Mouse (Mus musculus) embryonic facial prominence, embryonic 13.5 days (tissue): ENCODE results near the gene Nol4l. TPM values are rescaled to one million over a fixed set of nuclear protein-coding genes. Genes with fewer than 3 reads are reported as not detected.
A peak's percentile ranks its signal among the peaks of the same experiment; 100 is the strongest.

Source experiments
- ATAC-seq: fragments of 200-750 bp; cut with Nextera tagmentation; 2 replicates; pipeline ENCODE4 v1.8.0; 2017; ENCODE audit warnings: low read depth; ENCODE audit not compliant: insufficient number of reproducible peaks, insufficient read depth, low FRiP score, low TSS enrichment
- H3K27ac ChIP-seq: fragments of 300-500 bp; sonication (generic); 2 replicates; pipeline ENCODE4 v1.5.1; 2015; ENCODE audit warnings: moderate library complexity, mild to moderate bottlenecking, inconsistent platforms
- H3K27me3 ChIP-seq: fragments of 300-500 bp; sonication (generic); 2 replicates; pipeline ENCODE4 v1.6.1; 2015; ENCODE audit warnings: mild to moderate bottlenecking, inconsistent platforms
- H3K36me3 ChIP-seq: fragments of 300-500 bp; sonication (generic); 2 replicates; pipeline ENCODE4 v1.6.1; 2015; ENCODE audit warnings: mild to moderate bottlenecking, inconsistent platforms
- H3K4me1 ChIP-seq: fragments of 300-500 bp; sonication (generic); 2 replicates; pipeline ENCODE4 v1.6.1; 2015; ENCODE audit warnings: inconsistent platforms
- H3K4me2 ChIP-seq: fragments of 300-500 bp; sonication (generic); 2 replicates; pipeline ENCODE4 v1.6.1; 2015; ENCODE audit warnings: moderate library complexity, mild to moderate bottlenecking, inconsistent platforms
- H3K4me3 ChIP-seq: fragments of 300-500 bp; sonication (generic); 2 replicates; pipeline ENCODE4 v1.5.1; 2015; ENCODE audit warnings: mild to moderate bottlenecking, inconsistent platforms
- H3K9ac ChIP-seq: fragments of 300-500 bp; sonication (generic); 2 replicates; pipeline ENCODE4 v1.6.1; 2015; ENCODE audit warnings: mild to moderate bottlenecking, inconsistent platforms
- H3K9me3 ChIP-seq: fragments of 300-500 bp; sonication (generic); 2 replicates; pipeline ENCODE4 v1.6.1; 2016; ENCODE audit warnings: inconsistent platforms
- WGBS: fragments of 180-500 bp; shearing (Covaris S2); methylation state at CpG from one replicate; pipeline ENCODE4 v1.1.7; 2015; ENCODE audit warnings: mixed read lengths; 5-methylcytosine and 5-hydroxymethylcytosine counted together
- polyA plus RNA-seq: library from polyadenylated mRNA; unstranded; fragments of >200 nt; fragmentation: Nextera tagmentation; extraction: Ambion mirVana; gene quantifications from 2 replicates; pipeline ENCODE4 v1.2.1, GENCODE M21; 2015

Gene Nol4l
- polyA plus RNA-seq, 1 experiment from 2014 or later = 12.4 TPM

DNA sequence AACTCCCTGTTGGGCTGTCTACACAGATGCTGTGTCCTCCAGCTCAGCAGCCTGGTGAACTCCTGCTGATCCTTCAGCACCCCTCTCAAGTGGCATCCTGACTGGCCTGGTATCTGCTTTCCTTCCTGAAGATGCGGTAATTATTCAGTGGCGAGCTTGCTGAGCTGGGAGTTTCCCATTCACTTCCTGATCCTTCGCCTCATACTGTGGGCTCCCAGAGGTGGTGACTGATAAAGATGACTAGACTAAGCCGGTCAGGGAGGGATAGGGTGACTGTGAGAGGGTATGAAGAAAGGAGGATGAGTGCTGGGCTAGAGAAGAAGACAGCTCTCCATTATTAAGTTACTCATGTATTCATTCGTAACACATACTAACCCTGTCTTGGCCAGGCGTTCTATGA is 28.7 kb upstream of the Nol4l start:
- no peaks in the 10 kb centered on the region for H3K9me3 ChIP-seq
- no peak overlapping the region for H3K4me2 ChIP-seq
- H3K27me3 ChIP-seq = peaks cover 20% of the 10 kb centered on the region
- no peak overlapping the region for H3K27ac ChIP-seq
- no peak for ATAC-seq
- H3K4me3 ChIP-seq = no peak overlapping the region
- H3K9ac ChIP-seq = no peak overlapping the region
- peaks cover 17% of the 10 kb centered on the region for H3K4me1 ChIP-seq
- H3K36me3 ChIP-seq = no peaks in the 10 kb centered on the region
- 55% methylated on average over 6 of the region's 6 CpGs for WGBS

DNA sequence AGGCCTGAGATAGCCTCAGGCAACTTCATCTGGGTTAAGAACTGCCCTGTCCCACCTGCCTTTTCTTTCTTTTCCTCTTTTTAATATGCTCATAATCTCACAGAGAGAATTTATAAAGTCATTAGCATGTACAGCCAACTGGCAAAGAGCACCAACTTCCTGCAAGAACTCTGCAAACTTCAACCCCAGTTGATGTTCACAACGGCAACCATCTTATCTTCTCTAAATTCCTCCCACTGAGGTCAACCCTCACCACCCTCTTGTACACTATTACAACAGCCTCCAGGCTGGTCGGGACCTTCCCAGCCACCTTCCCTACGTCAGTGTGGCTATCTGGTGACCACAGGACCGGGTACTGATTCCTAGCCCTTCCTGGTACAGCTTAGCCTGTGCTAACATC is 27.5 kb upstream of the Nol4l start:
- no peak overlapping the region for H3K4me2 ChIP-seq
- ATAC-seq = no peak

DNA sequence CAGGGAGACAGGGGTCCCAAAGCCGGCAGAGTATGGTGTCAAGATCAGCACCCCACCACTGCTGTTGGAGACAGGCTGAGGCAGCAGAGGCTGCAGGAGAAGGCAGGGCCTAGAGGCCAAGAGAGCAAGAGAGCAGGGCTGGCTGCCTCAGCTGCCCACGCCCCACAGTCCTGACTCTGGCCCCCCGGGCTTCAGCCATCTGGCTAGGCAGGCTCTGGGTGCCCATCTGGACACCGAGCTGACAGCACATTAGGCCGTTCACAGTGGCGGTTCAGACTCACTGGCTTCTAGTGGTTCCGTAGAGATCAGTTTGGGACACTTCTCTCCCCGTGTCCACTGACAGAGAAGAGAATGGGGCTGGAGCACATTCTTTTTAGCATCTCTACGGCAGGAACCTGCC is 26.4 kb upstream of the Nol4l start:
- Histone ChIP-seq H3K36me3 (no peaks in the 10 kb centered on the region), H3K27me3 (peaks cover 15% of the 10 kb centered on the region), H3K27ac (no peak overlapping the region), H3K9ac (no peak overlapping the region), H3K9me3 (no peaks in the 10 kb centered on the region), H3K4me3 (no peak overlapping the region), H3K4me2 (no peak overlapping the region), H3K4me1 (peaks cover 11% of the 10 kb centered on the region)
- WGBS = 60% methylated on average over 9 of the region's 9 CpGs
- no peak for ATAC-seq

More for the DNA sequence above, 27.5 kb upstream of the Nol4l start:
- H3K4me1 ChIP-seq = peaks cover 17% of the 10 kb centered on the region
- H3K27ac ChIP-seq = no peak overlapping the region
- H3K27me3 ChIP-seq = peaks cover 20% of the 10 kb centered on the region
- H3K9me3 ChIP-seq = no peaks in the 10 kb centered on the region
- no peak overlapping the region for H3K4me3 ChIP-seq
- H3K36me3 ChIP-seq = no peaks in the 10 kb centered on the region
- no peak overlapping the region for H3K9ac ChIP-seq
- 79% methylated on average over 4 of the region's 4 CpGs for WGBS

DNA sequence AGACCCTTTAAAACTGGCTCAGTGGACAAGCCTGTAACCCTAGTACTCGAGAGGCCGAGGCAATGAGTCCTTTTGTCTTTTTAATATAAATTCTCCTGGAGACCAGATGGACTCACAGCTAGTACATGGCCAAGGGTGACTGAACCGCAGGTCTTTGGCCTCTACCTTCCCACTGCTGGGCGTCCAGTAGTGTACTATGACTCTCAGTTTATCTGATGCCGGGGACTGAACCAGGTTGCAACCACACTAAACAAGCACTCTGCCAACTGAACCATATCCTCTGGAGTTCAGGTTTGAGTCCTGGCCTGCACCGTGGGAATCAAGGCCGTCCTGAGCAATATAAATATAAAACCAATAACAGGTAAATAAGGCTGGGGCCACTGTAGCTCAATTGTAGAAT is 24.8 kb upstream of the Nol4l start:
- no peak overlapping the region for H3K9ac ChIP-seq
- H3K36me3 ChIP-seq = no peaks in the 10 kb centered on the region
- WGBS = 85% methylated on average over 7 of the region's 7 CpGs
- ATAC-seq = no peak
- H3K27me3 ChIP-seq = peaks cover 3% of the 10 kb centered on the region
- H3K27ac ChIP-seq = no peak overlapping the region
- no peaks in the 10 kb centered on the region for H3K9me3 ChIP-seq
- no peak overlapping the region for H3K4me3 ChIP-seq
- H3K4me2 ChIP-seq = no peak overlapping the region
- H3K4me1 ChIP-seq = no peaks in the 10 kb centered on the region

DNA sequence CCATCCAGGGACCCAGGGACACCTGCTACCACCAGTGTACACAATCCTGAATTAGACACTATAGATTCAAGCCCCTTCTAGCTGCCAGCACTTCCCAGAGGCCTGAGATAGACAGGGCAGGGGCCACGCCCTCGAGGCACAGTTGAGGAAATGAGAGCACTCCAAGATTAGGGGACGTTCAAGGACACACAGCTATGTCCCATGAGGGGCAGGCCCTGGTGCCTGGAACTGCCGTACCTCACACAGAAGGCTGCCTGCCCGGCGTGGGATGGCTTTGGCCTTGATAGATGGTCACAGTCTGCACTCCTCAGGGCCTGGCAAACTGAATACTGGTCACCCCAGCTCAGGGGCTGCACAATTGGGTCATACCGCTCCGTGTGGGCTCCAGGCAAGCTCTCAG is 19.7 kb upstream of the Nol4l start:
- Histone ChIP-seq H3K36me3 (no peaks in the 10 kb centered on the region), H3K9me3 (no peaks in the 10 kb centered on the region), H3K27ac (no peak overlapping the region), H3K4me3 (no peak overlapping the region), H3K27me3 (no peaks in the 10 kb centered on the region), H3K4me2 (no peak overlapping the region), H3K4me1 (peaks cover 10% of the 10 kb centered on the region), H3K9ac (no peak overlapping the region)
- no peak for ATAC-seq
- whole genome bisulfite sequencing = 76% methylated on average over 8 of the region's 8 CpGs

DNA sequence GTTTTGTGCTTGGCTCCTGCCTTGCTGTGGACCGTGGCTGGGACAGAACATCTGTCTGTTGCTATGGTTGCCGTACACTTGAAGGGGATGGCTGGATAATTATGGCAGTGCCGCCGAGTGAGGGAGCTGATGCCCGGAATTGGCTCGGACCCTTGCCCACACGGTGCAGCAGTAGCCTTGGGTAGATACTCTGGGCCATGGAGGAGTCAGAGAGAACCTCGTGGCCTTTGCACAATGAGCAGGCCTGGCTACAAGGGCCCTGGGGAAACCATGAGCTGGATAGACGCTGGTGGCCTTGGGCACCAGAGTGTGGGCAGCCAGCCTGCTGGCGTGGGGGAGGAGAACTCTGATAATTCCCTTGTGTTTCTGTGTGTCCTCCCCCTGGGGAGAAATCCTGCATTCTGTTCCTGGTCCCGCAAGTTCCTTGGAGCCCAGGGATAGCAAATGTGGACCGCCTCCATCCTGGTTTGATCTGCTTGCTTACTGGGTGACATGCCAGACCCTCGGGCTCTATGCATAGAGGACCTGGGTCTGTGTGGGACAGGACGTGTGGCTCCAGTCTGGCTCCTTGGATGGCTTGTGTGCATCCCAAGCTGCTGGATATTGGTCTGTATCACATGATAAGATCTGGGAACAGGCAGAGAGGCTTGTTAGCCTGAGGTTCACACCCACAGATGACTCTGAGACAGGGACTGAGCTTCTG is 18.6 kb upstream of the Nol4l start:
- Histone ChIP-seq H3K4me3 (no peak overlapping the region), H3K4me1 (peaks cover 10% of the 10 kb centered on the region), H3K27ac (no peak overlapping the region), H3K9ac (0 out of 2 replicates have a peak overlapping the region, but pooled peaks have one; percentile 44), H3K4me2 (0 out of 2 replicates have a peak overlapping the region, but pooled peaks have one; percentile 7), H3K9me3 (no peaks in the 10 kb centered on the region), H3K27me3 (no peaks in the 10 kb centered on the region), H3K36me3 (no peaks in the 10 kb centered on the region)
- WGBS = 21% methylated on average over 14 of the region's 14 CpGs
- no peak for ATAC-seq

DNA sequence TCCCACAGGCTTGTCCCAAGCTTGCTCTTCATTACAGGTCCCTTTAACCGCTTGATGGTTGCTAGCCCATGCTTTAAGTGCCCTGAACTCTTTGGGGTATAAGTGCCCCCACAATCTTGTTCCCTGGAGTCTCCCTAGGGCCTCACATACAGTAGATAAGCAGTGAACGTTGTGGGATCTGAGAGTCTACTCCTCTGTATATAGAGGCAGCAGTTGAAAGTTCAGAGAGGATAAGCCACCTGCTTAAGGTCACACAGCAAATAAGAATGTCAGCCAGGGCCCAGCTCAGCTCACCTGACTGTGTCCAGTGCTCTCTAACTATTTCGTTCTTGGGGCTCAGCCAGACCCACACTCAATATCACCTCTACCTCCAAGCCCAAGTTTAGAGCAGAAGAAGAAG is 17.9 kb upstream of the Nol4l start:
- Histone ChIP-seq H3K4me3 (no peak overlapping the region), H3K27ac (no peak overlapping the region), H3K4me2 (no peak overlapping the region), H3K4me1 (peaks cover 10% of the 10 kb centered on the region), H3K27me3 (no peaks in the 10 kb centered on the region), H3K9me3 (no peaks in the 10 kb centered on the region), H3K9ac (no peak overlapping the region), H3K36me3 (no peaks in the 10 kb centered on the region)
- no peak for ATAC-seq
- WGBS = 76% methylated on average over 3 of the region's 3 CpGs

DNA sequence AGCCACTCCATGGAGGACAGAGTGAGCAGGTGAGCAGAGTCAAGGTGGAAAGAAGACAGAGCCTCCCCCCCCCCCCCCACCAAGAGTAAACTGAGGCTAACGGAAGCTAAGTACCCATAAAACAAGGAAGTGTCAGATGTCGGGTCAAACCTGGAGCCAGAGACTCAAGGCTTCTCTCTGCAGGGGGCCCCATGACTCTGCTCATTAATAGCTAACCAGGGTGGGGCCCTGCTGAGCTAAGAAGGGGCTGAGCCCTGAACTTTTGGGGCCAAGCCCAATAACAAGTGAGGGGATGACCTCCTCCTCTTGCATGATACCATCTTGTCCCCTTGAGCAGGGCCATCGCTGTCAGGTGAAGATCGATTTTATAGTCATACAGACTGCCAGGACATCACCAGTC is 17.2 kb upstream of the Nol4l start:
- Histone ChIP-seq H3K9me3 (no peaks in the 10 kb centered on the region), H3K4me1 (peaks cover 10% of the 10 kb centered on the region), H3K36me3 (no peaks in the 10 kb centered on the region), H3K9ac (no peak overlapping the region), H3K4me2 (no peak overlapping the region), H3K27ac (no peak overlapping the region), H3K4me3 (no peak overlapping the region), H3K27me3 (no peaks in the 10 kb centered on the region)
- no peak for ATAC-seq
- WGBS = 60% methylated on average over 4 of the region's 4 CpGs

DNA sequence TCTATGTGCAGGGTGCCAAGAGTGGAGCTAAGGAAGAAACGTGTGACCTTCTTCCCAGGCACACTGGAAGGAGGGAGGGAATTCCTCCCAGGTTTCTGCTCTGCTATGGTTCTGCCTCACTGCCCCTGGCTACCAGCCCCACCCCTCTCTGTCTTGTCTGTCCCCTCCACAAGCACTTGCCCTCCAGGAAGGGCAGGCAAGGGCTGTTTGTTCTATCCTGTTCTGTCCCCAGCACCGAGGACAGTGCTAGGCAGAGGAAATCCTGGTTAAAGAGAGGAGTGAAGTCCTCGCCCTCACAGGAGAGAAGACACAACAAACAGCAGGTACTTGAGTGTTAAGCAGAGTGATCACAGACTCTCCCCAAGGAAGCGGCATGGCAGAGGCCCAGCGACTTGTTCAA is 16.7 kb upstream of the Nol4l start:
- Histone ChIP-seq H3K27ac (no peak overlapping the region), H3K27me3 (no peaks in the 10 kb centered on the region), H3K4me3 (no peak overlapping the region), H3K4me1 (peaks cover 10% of the 10 kb centered on the region), H3K9ac (no peak overlapping the region), H3K9me3 (no peaks in the 10 kb centered on the region), H3K36me3 (no peaks in the 10 kb centered on the region), H3K4me2 (no peak overlapping the region)
- no peak for ATAC-seq
- 22% methylated on average over 5 of the region's 5 CpGs for WGBS

DNA sequence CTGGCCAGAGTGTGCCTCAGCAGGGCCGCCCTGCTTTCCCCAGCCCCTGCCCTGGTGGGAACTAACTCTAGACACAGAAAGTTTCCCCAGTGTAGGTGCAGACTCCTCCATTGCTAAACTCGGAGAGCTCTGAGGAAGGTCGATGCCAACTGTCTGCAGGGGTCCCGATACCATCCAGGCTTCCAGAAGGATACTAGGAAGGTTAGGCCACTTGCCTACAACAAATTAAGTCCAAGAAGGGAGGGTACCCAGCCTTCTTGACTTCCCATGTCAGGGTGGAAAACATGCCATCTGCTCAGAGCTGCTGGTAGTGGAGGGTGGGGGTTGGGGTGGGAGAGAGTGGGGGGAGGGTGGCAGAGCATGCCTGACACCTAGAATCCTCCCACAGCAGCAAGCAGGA is 15.0 kb upstream of the Nol4l start:
- H3K27ac ChIP-seq = no peak overlapping the region
- no peaks in the 10 kb centered on the region for H3K9me3 ChIP-seq
- no peaks in the 10 kb centered on the region for H3K36me3 ChIP-seq
- H3K4me3 ChIP-seq = no peak overlapping the region
- H3K27me3 ChIP-seq = 0 out of 2 replicates have a peak, but pooled peaks cover 3% of the 10 kb centered on the region
- 69% methylated on average over 4 of the region's 4 CpGs for WGBS
- H3K4me2 ChIP-seq = no peak overlapping the region
- H3K9ac ChIP-seq = no peak overlapping the region
- peaks cover 10% of the 10 kb centered on the region for H3K4me1 ChIP-seq
- ATAC-seq = no peak

DNA sequence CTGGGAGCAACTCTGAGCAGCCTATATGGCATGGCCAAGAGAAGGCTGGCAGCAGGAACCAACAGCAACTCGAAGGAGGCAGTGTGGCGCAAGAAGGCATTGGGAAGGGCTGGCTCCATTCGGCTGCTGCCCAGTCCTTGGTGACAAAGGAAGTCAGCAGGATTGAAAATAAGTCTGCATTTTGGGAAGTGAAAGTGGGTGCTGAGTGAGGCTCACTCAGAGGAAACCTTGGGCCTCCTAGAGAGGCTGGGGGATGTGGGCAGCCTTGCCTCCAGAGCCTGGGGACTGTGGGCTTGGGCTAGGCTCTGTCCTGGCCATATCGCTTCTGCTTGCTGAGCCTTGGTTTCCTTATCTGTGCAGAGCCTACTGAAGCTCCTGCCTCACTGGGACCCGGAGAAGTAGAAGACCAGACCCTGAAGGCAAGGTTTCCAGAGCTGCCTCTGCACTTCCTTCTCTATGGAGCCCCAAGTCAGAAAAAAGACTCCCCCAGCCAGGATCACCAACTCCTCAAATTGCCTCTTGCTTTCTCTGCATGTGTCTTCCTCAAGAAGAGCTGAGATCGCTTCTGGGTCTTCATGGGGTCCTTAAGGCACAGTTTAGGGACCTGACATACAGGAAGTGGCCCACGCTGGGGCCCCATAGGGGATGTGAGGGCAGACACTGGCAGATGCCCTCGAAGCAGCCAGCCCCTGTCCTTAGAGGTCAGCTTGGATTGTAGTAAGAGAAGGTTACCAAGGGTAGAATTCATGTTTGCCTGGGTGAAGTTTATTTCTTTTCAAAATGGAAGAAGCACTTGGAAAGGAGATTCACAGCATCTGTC is 14.3 kb upstream of the Nol4l start:
- Histone ChIP-seq H3K9me3 (no peaks in the 10 kb centered on the region), H3K4me3 (no peak overlapping the region), H3K4me1 (peaks cover 10% of the 10 kb centered on the region), H3K36me3 (no peaks in the 10 kb centered on the region), H3K9ac (no peak overlapping the region), H3K27ac (no peak overlapping the region), H3K4me2 (no peak overlapping the region), H3K27me3 (0 out of 2 replicates have a peak, but pooled peaks cover 3% of the 10 kb centered on the region)
- no peak for ATAC-seq
- WGBS = 81% methylated on average over 8 of the region's 8 CpGs
